Mouse (Mus musculus): ENCODE results near the gene Cdh4.

DNA sequence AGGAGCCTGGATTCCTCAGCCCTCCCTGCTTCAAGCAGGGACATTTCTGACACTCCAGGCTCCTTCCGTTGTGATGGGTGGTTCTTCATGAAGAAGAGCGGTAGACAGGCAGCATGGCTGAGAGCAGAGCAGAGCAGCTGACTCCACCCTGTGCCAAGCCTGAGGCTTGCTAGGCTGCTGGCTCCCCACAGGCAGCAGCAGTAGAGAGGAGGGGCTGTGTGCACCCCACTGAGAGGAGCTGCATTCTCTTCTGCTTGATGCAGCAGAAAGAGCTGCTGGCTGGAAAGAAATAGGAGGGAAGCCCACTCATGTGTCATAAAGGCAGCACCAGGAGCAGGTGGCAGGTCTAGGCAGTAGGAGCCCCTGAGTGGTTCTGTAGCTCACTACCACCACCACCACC lies 427.6 kb downstream of the Cdh4 start:
- TF ChIP-seq CTCF (IDR thresholded peaks at IDR 0.05; ENCODE audit: borderline replicate concordance, extremely low read depth, insufficient read depth, insufficient read length) (no peak), POLR2A (IDR thresholded peaks at IDR 0.05; ENCODE audit: borderline replicate concordance, extremely low read depth, insufficient read depth, insufficient read length, poor library complexity, severe bottlenecking) (no peak)

Measured in brain, embryonic 14.5 days (tissue).